Mouse (Mus musculus): ENCODE data around the gene Nudt13.

- TF ChIP-seq POLR2A (IDR thresholded peaks at IDR 0.05; ENCODE audit: extremely low read depth, insufficient read depth, low read length): no peak
- no peak for TF ChIP-seq CTCF (IDR thresholded peaks at IDR 0.05; ENCODE audit: low read depth, low read length)
These were observed 450 bp downstream of the Nudt13 start for GRCm38 (mm10) chr14:20294947-20295346.

Measured in liver, adult 2 months (tissue).